Mouse (Mus musculus) hindbrain, postnatal 0 days (tissue): ENCODE data around the gene 1190005I06Rik. TPM values are rescaled to one million over a fixed set of nuclear protein-coding genes. Genes with fewer than 3 reads are reported as not detected.
A peak's percentile ranks its signal among the peaks of the same experiment; 100 is the strongest.

Experiments
- ATAC-seq: fragments of 200-750 bp; cut with Nextera tagmentation; 2 replicates; pipeline ENCODE4 v1.8.0; 2017; ENCODE audit warnings: mild to moderate bottlenecking, moderate TSS enrichment, moderate library complexity
- DNase-seq: peaks from one replicate; pipeline ENCODE4 v3.0.0-alpha.2; 2015; ENCODE audit warnings: low spot score
- H3K27ac ChIP-seq: fragments of 300-500 bp; sonication (generic); 2 replicates; pipeline ENCODE4 v1.5.1; 2014; ENCODE audit warnings: mild to moderate bottlenecking
- H3K27me3 ChIP-seq: fragments of 300-500 bp; sonication (generic); 2 replicates; pipeline ENCODE4 v1.6.1; 2014; ENCODE audit warnings: low read length, mixed read lengths; ENCODE audit not compliant: insufficient read depth
- H3K36me3 ChIP-seq: fragments of 300-500 bp; sonication (generic); 2 replicates; pipeline ENCODE4 v1.6.1; 2014; ENCODE audit warnings: low read length, mixed read lengths; ENCODE audit not compliant: insufficient read depth
- H3K4me1 ChIP-seq: fragments of 300-500 bp; sonication (generic); 2 replicates; pipeline ENCODE4 v1.6.1; 2014; ENCODE audit warnings: antibody characterized with exemption, low read length, mixed read lengths; ENCODE audit not compliant: insufficient read depth
- H3K4me2 ChIP-seq: fragments of 300-500 bp; sonication (generic); 2 replicates; pipeline ENCODE4 v1.6.1; 2014; ENCODE audit warnings: low read depth, mild to moderate bottlenecking, low read length, moderate library complexity, mixed read lengths
- H3K4me3 ChIP-seq: fragments of 300-500 bp; sonication (generic); 2 replicates; pipeline ENCODE4 v1.5.1; 2014; ENCODE audit warnings: low read length
- H3K9ac ChIP-seq: fragments of 300-500 bp; sonication (generic); replicated peaks from 2 replicates; pipeline ENCODE4 v1.6.1; 2014; ENCODE audit warnings: mild to moderate bottlenecking, low read length, moderate library complexity, mixed read lengths
- H3K9me3 ChIP-seq: fragments of 300-500 bp; sonication (generic); 2 replicates; pipeline ENCODE4 v1.6.1; 2016; ENCODE audit warnings: low read length, mixed read lengths
- CTCF ChIP-seq: IDR thresholded peaks from 2 replicates; pipeline ENCODE4 v1.5.1; 2016; ENCODE audit warnings: antibody characterized with exemption, control low read depth, low read depth
- WGBS: fragments of 180-500 bp; shearing (Covaris S2); extraction: QIAGEN DNeasy Blood & Tissue Kit; methylation state at CpG from one replicate; pipeline ENCODE4 v1.1.7; 2014; 5-methylcytosine and 5-hydroxymethylcytosine counted together
- polyA plus RNA-seq: library from polyadenylated mRNA; unstranded; fragments of >200 nt; fragmentation: Nextera tagmentation; extraction: Ambion mirVana; gene quantifications from 2 replicates; pipeline ENCODE4 v1.2.1, GENCODE M21; 2015
- total RNA-seq: library from RNA; depleted of rRNA; stranded (reverse); fragments of >200 nt; gene quantifications from 2 replicates; pipeline ENCODE4 v1.2.3, GENCODE M21; 2014

The 1190005I06Rik gene
- total and polyA plus RNA-seq, 2 experiments from 2014 or later = 20.6 to 26.5 TPM

- DNase-seq (no peak), ATAC-seq (no peak)
- H3K27me3 ChIP-seq = no peaks in the 10 kb centered on the region
- no peaks in the 10 kb centered on the region for H3K36me3 ChIP-seq
- no peak overlapping the region for H3K4me2 ChIP-seq
- H3K27ac ChIP-seq = no peak overlapping the region
- peak; percentile 3; the same call in 1 of the 2 replicates for TF ChIP-seq CTCF
- 86% methylated on average over 3 of the region's 3 CpGs for WGBS
- H3K4me3 ChIP-seq = no peak overlapping the region
- no peaks in the 10 kb centered on the region for H3K9me3 ChIP-seq
- no peaks in the 10 kb centered on the region for H3K4me1 ChIP-seq
- H3K9ac ChIP-seq = no peak overlapping the region
Measured at GRCm38 (mm10) chr8:120614491-120614890, 32.9 kb downstream of the 1190005I06Rik start.

GRCm38 (mm10) chr8:120610824-120611223, 36.6 kb downstream of the 1190005I06Rik start:
- Histone ChIP-seq H3K27me3 (no peaks in the 10 kb centered on the region), H3K4me2 (no peak overlapping the region), H3K36me3 (no peaks in the 10 kb centered on the region), H3K9ac (no peak overlapping the region), H3K9me3 (no peaks in the 10 kb centered on the region), H3K4me1 (no peaks in the 10 kb centered on the region), H3K4me3 (no peak overlapping the region), H3K27ac (no peak overlapping the region)
- ATAC-seq (no peak), DNase-seq (no peak)
- no peak for TF ChIP-seq CTCF
- WGBS = 76% methylated on average over 6 of the region's 6 CpGs

GRCm38 (mm10) chr8:120607885-120608284, 39.5 kb downstream of the 1190005I06Rik start:
- Histone ChIP-seq H3K4me2 (no peak overlapping the region), H3K27ac (no peak overlapping the region), H3K36me3 (no peaks in the 10 kb centered on the region), H3K9ac (no peak overlapping the region), H3K9me3 (no peaks in the 10 kb centered on the region), H3K4me3 (no peak overlapping the region), H3K4me1 (no peaks in the 10 kb centered on the region), H3K27me3 (no peaks in the 10 kb centered on the region)
- DNase-seq (peak; percentile 84), ATAC-seq (no peak)
- peak; percentile 96 for TF ChIP-seq CTCF
- WGBS = 13% methylated on average over 7 of the region's 7 CpGs

- no peak overlapping the region for H3K9ac ChIP-seq
- H3K4me2 ChIP-seq = no peak overlapping the region
- DNase-seq (no peak), ATAC-seq (peak; percentile 38; the same call in 1 of the 2 replicates)
- H3K4me3 ChIP-seq = no peak overlapping the region
- no peak for TF ChIP-seq CTCF
- H3K27ac ChIP-seq = no peak overlapping the region
- H3K27me3 ChIP-seq = no peaks in the 10 kb centered on the region
- WGBS = 83% methylated on average over 9 of the region's 9 CpGs
- no peaks in the 10 kb centered on the region for H3K9me3 ChIP-seq
- H3K4me1 ChIP-seq = no peaks in the 10 kb centered on the region
- H3K36me3 ChIP-seq = no peaks in the 10 kb centered on the region
Measured at GRCm38 (mm10) chr8:120607460-120607859, 40.0 kb downstream of the 1190005I06Rik start.

- WGBS = 37% methylated on average over 6 of the region's 6 CpGs
Measured at GRCm38 (mm10) chr8:120602672-120603071, 44.8 kb downstream of the 1190005I06Rik start.

GRCm38 (mm10) chr8:120599504-120599903, 47.9 kb downstream of the 1190005I06Rik start:
- H3K4me1 ChIP-seq = no peaks in the 10 kb centered on the region; the same call in 1 of the 2 replicates
- H3K9ac ChIP-seq = no peak overlapping the region
- H3K9me3 ChIP-seq = no peaks in the 10 kb centered on the region
- H3K36me3 ChIP-seq = no peaks in the 10 kb centered on the region
- TF ChIP-seq CTCF = peak; percentile 74
- ATAC-seq = no peak
- no peak overlapping the region for H3K4me3 ChIP-seq
- peak; percentile 82 for DNase-seq
- no peaks in the 10 kb centered on the region for H3K27me3 ChIP-seq
- no peak overlapping the region for H3K27ac ChIP-seq
- H3K4me2 ChIP-seq = no peak overlapping the region
- WGBS = 54% methylated on average over 7 of the region's 7 CpGs

More at GRCm38 (mm10) chr8:120602672-120603071, 44.8 kb downstream of the 1190005I06Rik start:
- Histone ChIP-seq H3K9ac (no peak overlapping the region), H3K9me3 (no peaks in the 10 kb centered on the region), H3K27ac (no peak overlapping the region), H3K4me3 (no peak overlapping the region), H3K36me3 (no peaks in the 10 kb centered on the region), H3K4me1 (no peaks in the 10 kb centered on the region; the same call in 1 of the 2 replicates), H3K4me2 (no peak overlapping the region), H3K27me3 (no peaks in the 10 kb centered on the region)
- 0 out of 2 replicates have a peak, but pooled peaks have one; percentile 48 for ATAC-seq
- peak; percentile 43 for DNase-seq
- no peak for TF ChIP-seq CTCF

GRCm38 (mm10) chr8:120598579-120598978, 48.9 kb downstream of the 1190005I06Rik start:
- 17% methylated on average over 24 of the region's 24 CpGs for WGBS
- DNase-seq (peak; percentile 82), ATAC-seq (peak; percentile 63)
- H3K27ac ChIP-seq = peak overlapping the region; percentile 32; the same call in 1 of the 2 replicates
- no peaks in the 10 kb centered on the region for H3K36me3 ChIP-seq
- H3K27me3 ChIP-seq = no peaks in the 10 kb centered on the region
- H3K9ac ChIP-seq = no peak overlapping the region
- H3K4me2 ChIP-seq = no peak overlapping the region
- TF ChIP-seq CTCF = no peak
- no peaks in the 10 kb centered on the region for H3K9me3 ChIP-seq
- no peak overlapping the region for H3K4me3 ChIP-seq
- H3K4me1 ChIP-seq = no peaks in the 10 kb centered on the region; the same call in 1 of the 2 replicates
